Mouse (Mus musculus) layer of hippocampus, adult 8-10 months (tissue): ENCODE measurements around the gene Mob3b. TPM values are rescaled to one million over a fixed set of nuclear protein-coding genes. Genes with fewer than 3 reads are reported as not detected.

Experiments
- DNase-seq, 2 experiments: peaks; one replicate each; pipeline ENCODE4 v3.0.0; 2022; ENCODE audit warnings: low spot score in 2 of 2
- total RNA-seq, 4 experiments: library from RNA; stranded (reverse); gene quantifications; 2 replicates each; pipeline ENCODE4 v1.2.4; 2022

Gene Mob3b
- total RNA-seq, 4 experiments from 2014 or later: 5.6 to 7.2 (median 6.3) TPM

DNA sequence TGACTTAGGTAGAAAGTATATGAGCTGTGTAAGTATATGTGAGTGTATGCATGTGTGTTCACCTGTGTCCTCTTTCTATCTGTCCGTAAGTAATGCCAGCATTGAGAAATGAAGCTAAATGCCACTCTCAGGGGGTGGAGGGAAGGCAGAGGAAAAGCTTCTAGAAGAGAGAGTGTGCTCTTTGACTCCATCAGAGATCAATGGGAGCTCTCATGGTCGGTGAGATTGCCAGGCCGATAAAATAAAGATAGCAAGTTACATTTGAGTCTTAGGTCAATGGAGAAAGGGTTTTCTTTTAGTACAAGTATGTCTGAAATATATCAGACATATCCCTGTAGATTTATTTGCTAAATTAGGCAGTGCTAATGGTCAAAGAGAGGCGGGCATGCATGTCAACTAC lies 9.0 kb downstream of the Mob3b start:
- DNase-seq: no peak

DNA sequence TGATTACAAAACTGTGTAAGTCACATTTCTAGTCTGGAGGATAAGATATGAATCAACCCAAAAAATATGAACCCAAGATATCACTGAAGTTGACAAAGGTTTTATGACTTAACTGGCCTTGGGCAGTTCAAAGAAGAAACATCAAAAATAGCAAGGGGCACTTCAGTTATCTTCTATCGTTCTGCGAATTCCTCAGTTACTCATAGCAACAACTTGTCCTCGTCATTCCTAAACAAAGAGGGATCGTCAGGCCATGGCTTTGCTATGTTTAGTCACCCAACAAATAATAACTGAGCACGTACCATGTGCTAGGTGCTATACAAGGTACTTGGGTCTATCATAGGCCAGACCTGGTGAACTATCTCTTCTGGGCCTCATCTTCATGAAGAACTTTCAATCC lies 10.7 kb downstream of the Mob3b start:
- no peak for DNase-seq

- DNase-seq: no peak
Measured at GRCm38 (mm10) chr4:35145726-35146125, 11.6 kb downstream of the Mob3b start.

- DNase-seq: no peak
Measured at GRCm38 (mm10) chr4:35143472-35144102, 13.7 kb downstream of the Mob3b start.

- no peak for DNase-seq
Measured at GRCm38 (mm10) chr4:35140317-35140716, 17.0 kb downstream of the Mob3b start.

- DNase-seq: no peak
Measured at GRCm38 (mm10) chr4:35138077-35138476, 19.2 kb downstream of the Mob3b start.

GRCm38 (mm10) chr4:35136996-35137395 lies 20.3 kb downstream of the Mob3b start:
- no peak for DNase-seq

DNA sequence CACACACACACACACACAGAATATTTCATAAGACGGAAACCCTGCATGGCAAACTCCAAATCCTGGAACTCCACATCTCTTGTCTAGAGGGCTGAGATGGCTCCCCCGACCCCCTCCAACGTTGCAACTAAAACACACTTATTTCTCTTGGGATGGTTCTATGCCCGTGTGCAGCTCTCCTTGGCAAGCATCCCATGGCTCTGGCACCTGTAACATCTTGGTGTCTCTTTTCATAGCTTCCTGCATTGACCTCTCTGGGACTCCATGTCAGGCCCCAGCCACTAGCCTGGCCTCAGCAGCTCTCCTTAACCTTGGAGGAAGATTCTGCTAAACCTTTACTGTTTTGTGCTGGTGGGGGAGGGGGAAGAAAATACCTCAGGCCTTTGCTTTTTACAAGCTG lies 21.5 kb downstream of the Mob3b start:
- no peak for DNase-seq

- no peak for DNase-seq
Measured at GRCm38 (mm10) chr4:35134846-35135611, 22.3 kb downstream of the Mob3b start.

GRCm38 (mm10) chr4:35133411-35133810 lies 23.9 kb downstream of the Mob3b start:
- DNase-seq: no peak

DNA sequence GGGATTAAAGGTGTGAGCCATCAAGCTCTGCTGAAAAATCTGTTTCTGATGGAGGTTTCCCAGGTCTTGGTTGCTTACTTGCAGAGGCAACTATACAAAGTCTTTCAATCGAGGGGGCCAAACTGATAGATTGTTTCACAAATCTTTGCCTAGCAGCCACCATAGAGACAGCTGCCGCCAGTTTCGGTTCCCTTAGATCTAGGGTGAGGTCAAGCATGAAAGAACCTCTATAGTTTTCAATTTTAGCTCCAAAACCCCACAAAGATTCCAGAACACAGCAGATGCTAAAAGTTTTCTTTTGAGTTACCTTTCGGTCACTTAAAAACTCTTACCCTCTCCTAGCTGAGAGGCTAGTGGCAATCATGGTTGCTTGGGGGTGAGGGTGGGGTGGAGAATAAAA lies 25.7 kb downstream of the Mob3b start:
- no peak for DNase-seq

GRCm38 (mm10) chr4:35130411-35130948 lies 26.8 kb downstream of the Mob3b start:
- no peak for DNase-seq

GRCm38 (mm10) chr4:35127759-35128158 lies 29.5 kb downstream of the Mob3b start:
- DNase-seq: no peak

GRCm38 (mm10) chr4:35126776-35127175 lies 30.5 kb downstream of the Mob3b start:
- no peak for DNase-seq

DNA sequence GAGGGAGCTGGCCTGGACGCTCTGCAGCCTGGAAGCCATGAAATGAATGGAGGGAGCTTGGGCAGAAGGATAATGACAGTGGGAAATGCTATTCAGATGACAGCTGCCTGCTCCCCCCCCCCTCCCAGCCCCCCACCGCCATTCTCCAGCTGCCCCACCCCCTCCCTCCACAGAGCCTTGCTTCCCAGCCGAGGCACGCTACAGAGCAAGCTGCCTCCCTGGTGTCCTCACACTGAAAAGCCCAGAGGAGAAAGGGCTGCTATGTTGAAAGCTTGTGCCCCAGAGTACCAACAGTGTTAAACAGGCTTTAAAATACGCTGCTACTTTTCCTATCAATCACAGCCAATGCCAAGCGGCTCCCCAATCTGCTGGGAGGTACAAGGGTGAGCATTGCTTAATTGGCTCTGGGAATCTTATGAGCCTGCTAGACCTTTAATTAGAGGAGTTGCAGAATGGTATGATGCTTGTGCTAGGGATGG lies 31.9 kb downstream of the Mob3b start:
- no peak for DNase-seq

- DNase-seq: no peak
Measured at GRCm38 (mm10) chr4:35124027-35124426, 33.3 kb downstream of the Mob3b start.

DNA sequence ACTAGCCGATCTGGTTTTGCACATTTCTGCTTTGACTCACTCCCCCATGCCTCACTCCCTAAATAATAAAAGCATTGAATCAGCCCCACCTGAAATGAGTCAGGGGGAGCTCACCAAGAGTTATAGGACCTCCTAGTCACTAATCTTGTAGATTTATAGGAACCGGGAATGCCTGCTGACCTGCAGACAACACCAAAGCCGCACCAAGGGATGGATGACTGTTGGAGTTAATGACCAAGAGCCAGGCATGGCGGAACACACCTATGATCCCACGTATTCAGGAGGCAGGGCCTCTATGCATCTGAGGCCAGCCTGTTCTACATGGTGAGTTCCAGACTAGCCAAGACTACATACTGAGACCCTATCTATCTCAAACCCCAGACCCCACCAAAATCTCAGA lies 34.2 kb downstream of the Mob3b start:
- DNase-seq: no peak

DNA sequence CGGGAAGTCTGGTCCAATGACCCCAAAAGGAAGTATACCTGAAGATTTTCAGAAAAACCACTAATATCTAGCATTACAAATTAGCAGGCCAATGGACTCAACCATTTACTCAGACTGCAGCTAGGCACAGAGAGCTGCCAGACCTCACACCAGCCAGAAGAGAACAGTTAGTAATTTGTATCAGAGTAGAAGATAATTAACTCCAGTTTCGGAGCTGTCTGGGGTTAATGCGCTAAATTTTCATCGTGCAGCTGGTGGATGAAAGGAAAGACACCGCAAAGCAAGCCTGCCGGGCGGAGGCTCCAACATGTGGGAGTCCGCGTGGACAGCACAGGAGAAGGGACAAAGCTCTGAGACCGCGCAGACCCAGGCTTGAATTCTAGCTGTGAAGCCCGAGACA lies 36.2 kb downstream of the Mob3b start:
- no peak for DNase-seq

- DNase-seq: no peak
Measured at GRCm38 (mm10) chr4:35120575-35120974, 36.7 kb downstream of the Mob3b start.

DNA sequence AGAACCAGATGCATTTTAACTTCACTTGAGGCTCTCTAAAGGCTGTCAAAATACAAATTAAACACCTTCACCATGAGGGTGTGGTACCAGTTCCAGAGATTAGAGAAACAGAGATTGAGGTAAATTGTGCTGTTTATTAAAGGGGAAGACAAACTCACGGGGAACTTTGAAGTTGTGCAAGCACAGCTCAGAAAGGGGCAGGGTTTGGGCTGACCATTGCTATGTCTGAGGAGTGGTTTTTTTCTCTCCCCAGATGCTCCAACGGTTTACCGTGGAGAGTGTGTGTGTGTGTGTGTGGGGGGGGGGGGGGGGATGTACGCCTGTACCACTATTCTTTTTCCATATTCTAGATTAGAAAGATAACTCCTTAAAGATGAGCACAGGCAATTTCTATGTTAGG lies 37.1 kb downstream of the Mob3b start:
- DNase-seq: no peak

- no peak for DNase-seq
Measured at GRCm38 (mm10) chr4:35118851-35119250, 38.4 kb downstream of the Mob3b start.

DNA sequence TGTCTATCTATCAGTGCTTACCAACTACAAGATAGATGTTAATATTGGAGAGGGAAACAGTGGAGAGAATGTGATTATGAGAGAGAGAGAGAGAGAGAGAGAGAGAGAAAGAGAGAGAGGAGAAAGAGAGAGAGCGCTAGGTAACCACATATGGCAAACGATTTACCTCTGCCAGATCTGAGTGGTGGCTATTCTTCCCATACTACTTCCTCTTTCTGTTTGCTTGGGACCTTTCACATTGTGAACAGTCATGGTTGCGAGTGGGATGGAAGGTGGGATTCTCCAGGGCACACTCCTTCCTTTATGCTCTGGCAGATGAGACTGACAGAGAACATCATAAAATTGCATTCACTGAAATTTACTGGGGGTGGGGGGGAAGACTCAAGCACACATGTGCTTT lies 40.1 kb downstream of the Mob3b start:
- DNase-seq: no peak

- no peak for DNase-seq
Measured at GRCm38 (mm10) chr4:35115933-35116332, 41.4 kb downstream of the Mob3b start.
